Mouse (Mus musculus) heart, postnatal 0 days (tissue): ENCODE results near the gene Umad1. TPM values are rescaled to one million over a fixed set of nuclear protein-coding genes. Genes with fewer than 3 reads are reported as not detected.
"Not testable (repeated sequence)": the region's sequence is repeated elsewhere in the genome, so short reads cannot be mapped to it uniquely, and the experiment has no call there.

Source experiments
- ATAC-seq: fragments of 200-750 bp; cut with Nextera tagmentation; 2 replicates; pipeline ENCODE4 v1.8.0; 2017; ENCODE audit warnings: low read depth, moderate number of reproducible peaks, moderate library complexity; ENCODE audit not compliant: insufficient read depth
- DNase-seq: peaks from one replicate; pipeline ENCODE4 v3.0.0-alpha.2; 2016; ENCODE audit warnings: low spot score
- H3K27ac ChIP-seq: fragments of 300-500 bp; sonication (generic); 2 replicates; pipeline ENCODE4 v1.5.1; 2014; ENCODE audit warnings: low read depth, mild to moderate bottlenecking
- H3K27me3 ChIP-seq: fragments of 300-500 bp; sonication (generic); 2 replicates; pipeline ENCODE4 v1.6.1; 2014; ENCODE audit warnings: low read length, mixed read lengths; ENCODE audit not compliant: control insufficient read depth, insufficient read depth
- H3K36me3 ChIP-seq: fragments of 300-500 bp; sonication (generic); replicated peaks from 2 replicates; pipeline ENCODE4 v1.6.1; 2014; ENCODE audit warnings: low read length, mixed read lengths; ENCODE audit not compliant: control insufficient read depth, insufficient read depth
- H3K4me1 ChIP-seq: fragments of 300-500 bp; sonication (generic); 2 replicates; pipeline ENCODE4 v1.6.1; 2014; ENCODE audit warnings: antibody characterized with exemption; ENCODE audit not compliant: control insufficient read depth, insufficient read depth
- H3K4me2 ChIP-seq: fragments of 300-500 bp; sonication (generic); 2 replicates; pipeline ENCODE4 v1.6.1; 2014; ENCODE audit warnings: low read depth, mild to moderate bottlenecking, low read length, moderate library complexity
- H3K4me3 ChIP-seq: fragments of 300-500 bp; sonication (generic); 2 replicates; pipeline ENCODE4 v1.5.1; 2014; ENCODE audit warnings: low read depth, low read length
- H3K9ac ChIP-seq: fragments of 300-500 bp; sonication (generic); replicated peaks from 2 replicates; pipeline ENCODE4 v1.6.1; 2014; ENCODE audit warnings: low read depth, low read length, mixed read lengths
- H3K9me3 ChIP-seq: fragments of 300-500 bp; sonication (generic); replicated peaks from 2 replicates; pipeline ENCODE4 v1.6.1; 2016; ENCODE audit warnings: low read length; ENCODE audit not compliant: control insufficient read depth
- CTCF ChIP-seq: IDR thresholded peaks from 2 replicates; pipeline ENCODE4 v1.5.1; 2016; ENCODE audit warnings: antibody characterized with exemption, control low read depth, low read depth
- EP300 ChIP-seq: IDR thresholded peaks from 2 replicates; pipeline ENCODE4 v1.6.1; 2016; ENCODE audit warnings: antibody characterized with exemption, low read depth
- whole genome bisulfite sequencing: fragments of 180-500 bp; shearing (Covaris S2); extraction: QIAGEN DNeasy Blood & Tissue Kit; methylation state at CpG from one replicate; pipeline ENCODE4 v1.1.7; 2014; 5-methylcytosine and 5-hydroxymethylcytosine counted together
- polyA plus RNA-seq: library from polyadenylated mRNA; unstranded; fragments of >200 nt; fragmentation: Nextera tagmentation; extraction: Ambion mirVana; gene quantifications from 2 replicates; pipeline ENCODE4 v1.2.1, GENCODE M21; 2015
- total RNA-seq: library from RNA; depleted of rRNA; stranded (reverse); fragments of >200 nt; gene quantifications from 2 replicates; pipeline ENCODE4 v1.2.3, GENCODE M21; 2014; ENCODE audit warnings: low replicate concordance

Gene Umad1
- total and polyA plus RNA-seq, 2 experiments from 2014 or later: 7.8 to 18.2 TPM

- no peaks in the 10 kb centered on the region for H3K4me1 ChIP-seq
- no peak overlapping the region for H3K27ac ChIP-seq
- H3K4me3 ChIP-seq: no peak overlapping the region
- no peak for DNase-seq
- 87% methylated on average over 6 of the region's 6 CpGs for WGBS
- no peaks in the 10 kb centered on the region for H3K36me3 ChIP-seq
- no peak for ATAC-seq
- no peaks in the 10 kb centered on the region for H3K27me3 ChIP-seq
- TF ChIP-seq CTCF (no peak), EP300 (no peak)
- no peak overlapping the region for H3K4me2 ChIP-seq
- no peak overlapping the region for H3K9ac ChIP-seq
- H3K9me3 ChIP-seq: no peaks in the 10 kb centered on the region
These were observed 40.2 kb downstream of the Umad1 start for GRCm38 (mm10) chr6:8299066-8299863.

GRCm38 (mm10) chr6:8307878-8308775, 49.0 kb downstream of the Umad1 start:
- ATAC-seq (no peak), DNase-seq (no peak)
- WGBS: 83% methylated on average over 6 of the region's 6 CpGs
- TF ChIP-seq CTCF: no peak
- TF ChIP-seq EP300: no peak
- Histone ChIP-seq H3K4me2 (no peak overlapping the region), H3K27ac (no peak overlapping the region), H3K9me3 (no peaks in the 10 kb centered on the region), H3K4me1 (no peaks in the 10 kb centered on the region), H3K27me3 (no peaks in the 10 kb centered on the region), H3K4me3 (no peak overlapping the region), H3K9ac (no peak overlapping the region), H3K36me3 (no peaks in the 10 kb centered on the region)

GRCm38 (mm10) chr6:8312554-8312953, 53.5 kb downstream of the Umad1 start:
- H3K9me3 ChIP-seq: no peaks in the 10 kb centered on the region
- no peak overlapping the region for H3K9ac ChIP-seq
- no peaks in the 10 kb centered on the region for H3K27me3 ChIP-seq
- 74% methylated on average over 2 of the region's 2 CpGs for WGBS
- no peaks in the 10 kb centered on the region for H3K4me1 ChIP-seq
- H3K4me2 ChIP-seq: no peak overlapping the region
- ATAC-seq (no peak), DNase-seq (no peak)
- no peaks in the 10 kb centered on the region for H3K36me3 ChIP-seq
- H3K4me3 ChIP-seq: no peak overlapping the region
- TF ChIP-seq CTCF (no peak), EP300 (no peak)
- H3K27ac ChIP-seq: no peak overlapping the region; the same call in 1 of the 2 replicates

- H3K9ac ChIP-seq: no peak overlapping the region
- no peak overlapping the region for H3K27ac ChIP-seq
- ATAC-seq: no peak
These were observed 57.1 kb downstream of the Umad1 start for GRCm38 (mm10) chr6:8316201-8316600.

GRCm38 (mm10) chr6:8319591-8319990, 60.5 kb downstream of the Umad1 start:
- ATAC-seq: no peak
- Histone ChIP-seq H3K36me3 (no peaks in the 10 kb centered on the region), H3K27ac (no peak overlapping the region), H3K9ac (no peak overlapping the region), H3K27me3 (no peaks in the 10 kb centered on the region), H3K4me1 (0 out of 2 replicates have a peak, but pooled peaks cover 4% of the 10 kb centered on the region), H3K4me2 (no peak overlapping the region), H3K9me3 (no peaks in the 10 kb centered on the region), H3K4me3 (no peak overlapping the region)
- WGBS: 88% methylated on average over 2 of the region's 2 CpGs
- no peak for TF ChIP-seq EP300
- no peak for TF ChIP-seq CTCF
- DNase-seq: no peak

More at GRCm38 (mm10) chr6:8316201-8316600, 57.1 kb downstream of the Umad1 start:
- Histone ChIP-seq H3K4me2 (no peak overlapping the region), H3K9me3 (no peaks in the 10 kb centered on the region), H3K4me1 (no peaks in the 10 kb centered on the region), H3K4me3 (no peak overlapping the region), H3K36me3 (no peaks in the 10 kb centered on the region), H3K27me3 (no peaks in the 10 kb centered on the region)
- TF ChIP-seq CTCF: no peak
- TF ChIP-seq EP300: no peak
- DNase-seq: no peak

- not testable (repeated sequence) for H3K36me3 ChIP-seq, H3K9ac ChIP-seq, H3K27me3 ChIP-seq, H3K4me2 ChIP-seq, H3K4me1 ChIP-seq, DNase-seq, ATAC-seq, H3K4me3 ChIP-seq, H3K9me3 ChIP-seq, H3K27ac ChIP-seq
- 91% methylated on average over 3 of the region's 3 CpGs for WGBS
These were observed 72.4 kb downstream of the Umad1 start for GRCm38 (mm10) chr6:8331496-8331895.
